Mouse (Mus musculus) heart, adult 2 months (tissue): Measurements from ENCODE around the gene Bfar. TPM values are rescaled to one million over a fixed set of nuclear protein-coding genes. Genes with fewer than 3 reads are reported as not detected.
"Not testable (repeated sequence)": the region's sequence is repeated elsewhere in the genome, so short reads cannot be mapped to it uniquely, and the experiment has no call there.

ENCODE experiments used
- DNase-seq, 2 experiments: peaks; one replicate each; pipeline ENCODE4 v3.0.0; 2021
- H3K27ac ChIP-seq: fragments of 200-600 bp; 2 replicates; pipeline ENCODE4 v1.8.1; 2022
- H3K27me3 ChIP-seq: fragments of 200-500 bp; 2 replicates; pipeline ENCODE4 v1.6.1; 2012; ENCODE audit warnings: mild to moderate bottlenecking, low read length, inconsistent platforms, mixed read lengths; ENCODE audit not compliant: control insufficient read depth, insufficient read depth
- H3K36me3 ChIP-seq: fragments of 200-500 bp; 2 replicates; pipeline ENCODE4 v1.6.1; 2012; ENCODE audit warnings: low read length, inconsistent platforms; ENCODE audit not compliant: control insufficient read depth, insufficient read depth
- H3K4me1 ChIP-seq: fragments of 200-500 bp; 2 replicates; pipeline ENCODE4 v1.6.1; 2011; ENCODE audit warnings: low read length; ENCODE audit not compliant: control insufficient read depth, insufficient read depth
- H3K4me3 ChIP-seq: fragments of 200-600 bp; 2 replicates; pipeline ENCODE4 v1.8.1; 2022
- H3K79me2 ChIP-seq: fragments of 200-500 bp; replicated peaks from 2 replicates; pipeline ENCODE4 v1.6.1; 2012; ENCODE audit warnings: mild to moderate bottlenecking, inconsistent platforms, low read length, moderate library complexity, mixed read lengths; ENCODE audit not compliant: control insufficient read depth, insufficient read depth
- H3K9ac ChIP-seq: fragments of 200-500 bp; 2 replicates; pipeline ENCODE4 v1.6.1; 2012; ENCODE audit warnings: low read depth, mild to moderate bottlenecking, control low read depth, inconsistent platforms, low read length, mixed read lengths
- CTCF ChIP-seq: fragments of 200-600 bp; IDR thresholded peaks from 2 replicates; pipeline ENCODE4 v1.8.1; 2022; ENCODE audit warnings: antibody characterized with exemption, mild to moderate bottlenecking, moderate library complexity
- EP300 ChIP-seq: fragments of 200-500 bp; IDR thresholded peaks from 2 replicates; pipeline ENCODE4 v1.6.1; 2011; ENCODE audit warnings: low read depth, low read length, control low read depth; ENCODE audit not compliant: insufficient read depth
- POLR2A ChIP-seq: fragments of 200-500 bp; IDR thresholded peaks from 2 replicates; pipeline ENCODE4 v1.6.1; 2011; ENCODE audit warnings: mild to moderate bottlenecking, low read depth, low read length, control low read depth; ENCODE audit not compliant: insufficient read depth
- WGBS: fragments of 180-500 bp; shearing (Covaris S2); methylation state at CpG from one replicate; pipeline ENCODE4 v1.1.7; 2018; 5-methylcytosine and 5-hydroxymethylcytosine counted together
- intact Hi-C: fragments of 180-260 bp; cut with DNase I; formaldehyde crosslinking; loops from one replicate; pipeline ENCODE4 v1.15.1; 2025
- polyA plus RNA-seq: library from polyadenylated mRNA; depleted of rRNA; stranded (reverse); fragments of >200 nt; gene quantifications from 2 replicates; pipeline ENCODE4 v1.2.3, GENCODE M21; 2012; rRNA removed
- total RNA-seq, 2 experiments: library from RNA; stranded (reverse); gene quantifications; 2 replicates each; pipeline ENCODE4 v1.2.3; 2021

The Bfar gene
- total and polyA plus RNA-seq, 3 experiments, result 35.2 to 51.6 (median 41.8) TPM

DNA sequence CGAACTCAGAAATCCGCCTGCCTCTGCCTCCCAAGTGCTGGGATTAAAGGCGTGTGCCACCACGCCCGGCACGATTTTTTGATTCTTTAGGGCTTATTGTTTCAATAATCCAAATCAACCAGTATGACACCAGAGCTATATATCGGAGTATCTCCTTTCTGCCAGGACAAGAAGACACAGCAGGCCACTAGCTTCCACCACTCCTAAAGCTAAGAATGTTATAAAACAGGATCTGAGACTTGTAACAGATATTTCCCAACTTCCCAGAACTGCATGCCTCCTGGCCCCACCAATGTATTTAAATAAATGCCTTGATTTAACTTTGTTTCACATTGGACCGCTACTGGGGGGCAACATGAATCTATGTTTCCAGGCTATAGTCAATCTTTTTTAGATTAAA, 76.0 kb downstream of the Bfar start:
- TF ChIP-seq POLR2A, result no peak
- TF ChIP-seq CTCF, result no peak
- no peak for TF ChIP-seq EP300
- intact Hi-C loops, result no loop called here
- WGBS, result 93% methylated on average over 8 of the region's 8 CpGs

DNA sequence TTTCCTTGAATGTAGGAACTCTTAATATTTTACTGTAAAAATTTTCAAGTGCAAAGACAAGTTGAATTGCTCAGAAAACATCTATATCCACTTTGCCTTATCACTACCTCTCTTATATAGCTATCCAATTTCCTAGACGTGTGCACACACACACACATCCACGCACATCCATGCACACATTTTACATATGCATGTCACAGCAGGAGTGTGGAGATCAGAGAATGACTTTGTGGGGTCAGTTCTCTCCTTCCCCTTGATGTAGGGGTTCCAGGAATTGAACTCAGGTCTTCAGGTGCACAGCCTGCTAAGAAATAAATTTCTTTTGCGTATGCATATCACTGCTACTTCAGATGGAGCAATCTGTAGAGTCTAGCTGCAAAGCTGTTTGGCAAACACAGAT, 76.5 kb downstream of the Bfar start:
- Histone ChIP-seq H3K4me1 (no peaks in the 10 kb centered on the region), H3K9ac (no peak overlapping the region), H3K4me3 (no peak overlapping the region), H3K27me3 (no peaks in the 10 kb centered on the region), H3K36me3 (no peaks in the 10 kb centered on the region), H3K27ac (no peak overlapping the region), H3K79me2 (no peaks in the 10 kb centered on the region)
- 60% methylated on average over 3 of the region's 3 CpGs for WGBS
- intact Hi-C loops, result no loop called here
- DNase-seq, result no peak
- TF ChIP-seq POLR2A (no peak), EP300 (no peak), CTCF (no peak)

More for the DNA sequence above, 76.0 kb downstream of the Bfar start:
- Histone ChIP-seq H3K4me3 (no peak overlapping the region), H3K27ac (no peak overlapping the region), H3K9ac (no peak overlapping the region), H3K79me2 (no peaks in the 10 kb centered on the region), H3K36me3 (no peaks in the 10 kb centered on the region), H3K4me1 (no peaks in the 10 kb centered on the region), H3K27me3 (no peaks in the 10 kb centered on the region)
- DNase-seq, result no peak

- H3K36me3 ChIP-seq, H3K9ac ChIP-seq, H3K27ac ChIP-seq, intact Hi-C loops, H3K79me2 ChIP-seq, DNase-seq, H3K4me1 ChIP-seq, H3K27me3 ChIP-seq, H3K4me3 ChIP-seq: not testable (repeated sequence)
- 28% methylated on average over 10 of the region's 10 CpGs for WGBS
Measured at GRCm38 (mm10) chr16:13748813-13749212, 77.2 kb downstream of the Bfar start.

GRCm38 (mm10) chr16:13749306-13749705, 77.6 kb downstream of the Bfar start:
- 64% methylated on average over 5 of the region's 5 CpGs for WGBS
- TF ChIP-seq EP300, result no peak
- TF ChIP-seq POLR2A, result no peak
- no peak for TF ChIP-seq CTCF
- Histone ChIP-seq H3K9ac (no peak overlapping the region), H3K27ac (no peak overlapping the region), H3K79me2 (no peaks in the 10 kb centered on the region), H3K4me1 (no peaks in the 10 kb centered on the region), H3K4me3 (no peak overlapping the region), H3K36me3 (no peaks in the 10 kb centered on the region), H3K27me3 (no peaks in the 10 kb centered on the region)
- no peak for DNase-seq
- intact Hi-C loops, result no loop called here

DNA sequence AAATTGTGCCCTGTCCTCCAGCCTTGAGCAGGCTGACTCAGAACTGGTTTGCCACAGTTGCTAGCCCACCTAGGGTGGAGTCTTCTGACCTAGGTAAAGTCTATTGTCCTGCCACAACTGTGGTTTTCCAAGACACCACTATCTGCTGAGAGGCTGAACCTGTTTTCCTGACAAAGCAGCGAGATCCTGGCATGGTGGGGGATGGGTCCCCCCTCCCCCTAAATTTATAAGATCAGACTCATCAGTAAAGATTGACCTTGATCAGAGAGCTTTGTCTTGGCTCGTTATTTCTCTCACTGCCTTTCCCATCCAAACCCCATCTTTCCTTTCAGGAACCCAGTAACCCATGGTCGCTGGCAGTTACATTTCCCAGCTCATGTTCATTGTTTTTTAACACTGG, 78.3 kb downstream of the Bfar start:
- no peak overlapping the region for H3K27ac ChIP-seq
- no peaks in the 10 kb centered on the region for H3K36me3 ChIP-seq
- H3K9ac ChIP-seq, result no peak overlapping the region
- WGBS, result 50% methylated on average over 3 of the region's 3 CpGs
- TF ChIP-seq EP300 (no peak), POLR2A (no peak), CTCF (no peak)
- no peaks in the 10 kb centered on the region; the same call in 1 of the 2 replicates for H3K4me1 ChIP-seq
- intact Hi-C loops, result no loop called here
- H3K27me3 ChIP-seq, result no peaks in the 10 kb centered on the region
- no peaks in the 10 kb centered on the region for H3K79me2 ChIP-seq
- H3K4me3 ChIP-seq, result no peak overlapping the region
- DNase-seq, result no peak

DNA sequence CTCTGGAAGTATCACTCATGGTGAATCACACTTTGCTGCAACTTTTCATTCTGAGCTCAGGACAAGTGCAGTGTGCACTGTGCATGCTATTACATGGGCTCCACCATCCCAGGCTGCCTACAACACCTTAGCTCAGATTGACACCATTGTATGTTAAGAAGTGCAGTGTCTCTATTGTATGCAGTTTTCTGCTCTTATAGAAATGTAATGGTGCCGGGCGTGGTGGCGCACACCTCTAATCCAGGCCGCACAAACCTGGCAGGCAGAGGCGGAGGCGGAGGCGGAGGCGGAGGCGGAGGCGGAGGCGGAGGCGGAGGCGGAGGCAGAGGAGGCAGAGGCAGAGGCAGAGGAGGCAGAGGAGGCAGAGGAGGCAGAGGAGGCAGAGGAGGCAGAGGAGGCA, 79.0 kb downstream of the Bfar start:
- TF ChIP-seq CTCF, result no peak
- H3K79me2 ChIP-seq, result no peaks in the 10 kb centered on the region
- H3K9ac ChIP-seq, result no peak overlapping the region
- WGBS, result 89% methylated on average over 13 of the region's 13 CpGs
- H3K27ac ChIP-seq, result no peak overlapping the region
- DNase-seq, result no peak
- no peak overlapping the region for H3K4me3 ChIP-seq
- H3K27me3 ChIP-seq, result no peaks in the 10 kb centered on the region
- intact Hi-C loops, result no loop called here
- H3K36me3 ChIP-seq, result no peaks in the 10 kb centered on the region
- peaks cover 2% of the 10 kb centered on the region for H3K4me1 ChIP-seq

Other genes with a start within 250 kb of the Bfar start
- gene Parn, start 3.7 kb upstream of the Bfar start, total RNA-seq, result 1 to 10 TPM; 8.9 to 9.1 TPM
- gene Parn, start 3.7 kb upstream of the Bfar start, polyA plus RNA-seq, result 7.3 and 13.1 TPM in 2 replicates
- 1 to 10 TPM; 2.6 to 2.7 TPM for gene 3110001I22Rik, start 71 bp downstream of the Bfar start, total RNA-seq
- 1.1 and 1.2 TPM in 2 replicates for gene 3110001I22Rik, start 71 bp downstream of the Bfar start, polyA plus RNA-seq
- gene Pla2g10, start 59.1 kb downstream of the Bfar start, total RNA-seq, result not detected
- gene Pla2g10, start 59.1 kb downstream of the Bfar start, polyA plus RNA-seq, result 0.16 TPM in 1 of 2 replicates, not detected in the other
- gene Rrn3, start 108.8 kb downstream of the Bfar start, total RNA-seq, result 10 to 100 TPM; 37.9 to 38.3 TPM
- gene Rrn3, start 108.8 kb downstream of the Bfar start, polyA plus RNA-seq, result 17.2 and 25.4 TPM in 2 replicates
- gene Ntan1, start 147.0 kb downstream of the Bfar start, total RNA-seq, result 10 to 100 TPM; 42.9 to 47.1 TPM
- 40.2 and 46.2 TPM in 2 replicates for gene Ntan1, start 147.0 kb downstream of the Bfar start, polyA plus RNA-seq
- gene Pdxdc1, start 231.3 kb downstream of the Bfar start, total RNA-seq, result 10 to 100 TPM; 71.3 to 92.7 TPM
- 67.3 and 111 TPM in 2 replicates for gene Pdxdc1, start 231.3 kb downstream of the Bfar start, polyA plus RNA-seq
- gene Mpv17l, start 231.3 kb downstream of the Bfar start, total RNA-seq, result 1 to 10 TPM; 1.1 to 1.4 TPM
- gene Mpv17l, start 231.3 kb downstream of the Bfar start, polyA plus RNA-seq, result 1.6 and 2.3 TPM in 2 replicates